ENCODE assay signal across 14 mouse cellular contexts in genomic region chr1:36306120-36306519, GRCm38 (mm10).
"Had no signal": no experiment of that assay in that cellular context is flagged by ENCODE, and none has a peak within 500 bp of the region (broad histone marks: within the 10 kb centered on the region; RNA-seq: fewer than 3 reads in every experiment).

No protein-coding gene starts in this region.

- H3K9ac ChIP-seq: kidney, embryonic 15.5 days; liver, embryonic 13.5 days; midbrain, embryonic 12.5 days; midbrain, embryonic 15.5 days had no signal

- H3K27ac ChIP-seq: kidney, embryonic 15.5 days; left cerebral cortex, adult 2 months; liver, embryonic 13.5 days; midbrain, embryonic 12.5 days; midbrain, embryonic 15.5 days had no signal

- H3K36me3 ChIP-seq: kidney, embryonic 15.5 days; liver, embryonic 13.5 days; midbrain, embryonic 12.5 days; midbrain, embryonic 15.5 days had no signal

- H3K4me3 ChIP-seq: kidney, embryonic 15.5 days; left cerebral cortex, adult 2 months; liver, embryonic 13.5 days; midbrain, embryonic 12.5 days; midbrain, embryonic 15.5 days had no signal

- ATAC-seq: midbrain, embryonic 15.5 days had no signal

- DNase-seq: kidney, postnatal 10 days; kidney, postnatal 36 days; layer of hippocampus, postnatal 36 days; liver, embryonic 13.5 days; lung, adult 2 months; lung, postnatal 14 days; lung, postnatal 4 days; thymus, adult 2 months; thymus, postnatal 14 days; thymus, postnatal 4 days had no signal

- H3K9me3 ChIP-seq: kidney, embryonic 15.5 days; liver, embryonic 13.5 days; midbrain, embryonic 12.5 days; midbrain, embryonic 15.5 days had no signal

- H3K4me2 ChIP-seq: kidney, embryonic 15.5 days; liver, embryonic 13.5 days; midbrain, embryonic 12.5 days; midbrain, embryonic 15.5 days had no signal
